Mouse (Mus musculus): ENCODE results near the gene Chrna1.

Gene Chrna1

GRCm38 (mm10) chr2:73591246-73591645 lies 11.1 kb upstream of the Chrna1 start:
- DNase-seq (ENCODE audit: low spot score in 2 of 2): no peak

DNA sequence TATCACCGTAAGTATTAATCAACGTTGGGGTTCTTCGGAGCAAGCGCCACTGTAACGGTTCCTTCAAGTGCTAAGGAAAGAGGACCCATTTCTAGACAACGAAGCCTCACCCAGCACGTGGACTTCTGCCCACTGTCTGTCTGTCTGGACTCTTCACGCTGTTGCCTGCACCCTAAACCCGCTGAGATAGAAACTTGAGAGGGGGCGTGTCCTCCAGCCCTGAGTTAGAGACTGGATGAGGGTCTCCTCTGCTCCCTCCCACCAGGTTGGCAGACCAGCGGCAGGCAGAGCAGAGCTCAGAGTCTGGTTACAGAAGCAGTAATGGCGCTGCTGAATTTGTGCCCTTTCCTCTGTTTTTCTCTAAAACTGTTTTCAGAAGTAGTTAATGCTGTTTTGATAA lies 10.0 kb upstream of the Chrna1 start:
- no peak for DNase-seq (ENCODE audit: low spot score in 2 of 2)

DNA sequence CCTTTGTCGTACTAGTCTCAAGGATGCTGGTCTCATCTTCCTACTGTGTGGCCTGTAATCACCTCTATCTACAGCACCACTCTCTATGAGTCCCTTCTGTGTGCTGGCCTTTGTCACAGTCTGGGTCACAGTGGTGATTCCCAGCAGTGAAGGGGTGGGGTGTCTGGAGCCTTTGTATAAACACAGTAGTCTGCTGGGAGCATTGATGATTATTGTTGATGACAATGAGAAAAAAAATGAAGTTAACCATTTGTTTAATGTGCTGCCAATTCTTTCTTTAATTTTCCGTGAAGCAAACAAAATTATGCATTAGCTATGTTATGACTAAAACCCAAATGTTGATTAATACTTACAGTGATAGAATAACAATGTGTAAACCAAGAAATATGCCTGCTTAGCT lies 8.8 kb upstream of the Chrna1 start:
- DNase-seq (ENCODE audit: low spot score in 2 of 2): no peak

GRCm38 (mm10) chr2:73587109-73587506 lies 7.0 kb upstream of the Chrna1 start:
- no peak for DNase-seq (ENCODE audit: low spot score in 2 of 2)

GRCm38 (mm10) chr2:73586392-73587108 lies 6.4 kb upstream of the Chrna1 start:
- DNase-seq (ENCODE audit: low spot score in 2 of 2): no peak

DNA sequence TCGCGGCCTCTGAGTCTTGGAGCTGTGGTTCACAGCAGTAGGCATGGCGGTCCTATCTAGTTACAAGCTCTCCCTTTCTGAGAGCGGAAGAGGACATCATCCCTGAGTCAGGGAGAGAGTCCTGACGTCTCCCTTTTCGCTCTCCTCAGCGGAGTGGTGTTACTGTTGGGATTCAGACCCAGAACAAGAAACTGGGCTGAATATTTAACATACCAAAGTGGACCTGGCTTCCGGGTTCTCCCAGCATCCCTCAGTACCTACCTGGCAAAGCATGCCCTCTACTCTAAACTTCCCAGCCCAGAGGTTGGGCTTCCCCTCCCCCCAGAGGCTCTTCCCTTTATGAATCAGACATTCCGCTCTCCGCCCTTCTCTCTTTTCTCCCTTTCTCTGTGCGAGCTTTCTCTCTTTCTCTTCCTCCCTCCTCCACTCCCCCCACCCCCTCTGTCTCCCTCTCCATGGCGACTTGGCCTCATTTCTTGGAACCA lies 5.3 kb upstream of the Chrna1 start:
- DNase-seq (ENCODE audit: low spot score in 2 of 2): no peak

- DNase-seq (ENCODE audit: low spot score in 2 of 2): peak; percentile 16 to 45
These were observed 4.7 kb upstream of the Chrna1 start for GRCm38 (mm10) chr2:73584645-73585346.

- DNase-seq (ENCODE audit: low spot score in 2 of 2): no peak
These were observed 582 bp upstream of the Chrna1 start for GRCm38 (mm10) chr2:73580720-73581119.

DNA sequence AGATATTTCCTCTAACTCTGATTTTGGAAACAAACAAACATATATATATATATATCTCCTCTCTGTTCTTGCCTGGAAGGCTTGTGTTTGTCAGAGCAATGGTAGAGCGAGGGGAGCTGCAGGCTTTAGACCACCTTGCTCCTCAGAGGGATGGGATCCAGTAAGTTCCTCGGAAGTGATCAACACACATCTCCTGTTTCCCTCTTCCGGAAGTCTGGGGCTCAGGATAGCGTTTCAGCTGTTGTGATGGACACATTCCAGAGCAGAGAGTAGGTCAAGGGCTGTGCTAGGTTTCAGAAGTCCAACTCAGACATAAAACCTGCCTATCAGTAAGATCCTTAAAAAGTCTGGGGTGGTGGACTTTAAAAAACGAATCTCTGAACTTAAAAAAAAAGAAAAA lies 970 bp downstream of the Chrna1 start:
- no peak for DNase-seq (ENCODE audit: low spot score in 2 of 2)

- DNase-seq (ENCODE audit: low spot score in 2 of 2): no peak
These were observed 5.7 kb downstream of the Chrna1 start for GRCm38 (mm10) chr2:73574418-73574817.

GRCm38 (mm10) chr2:73573556-73573955 lies 6.6 kb downstream of the Chrna1 start:
- DNase-seq (ENCODE audit: low spot score in 2 of 2): no peak

- DNase-seq (ENCODE audit: low spot score in 2 of 2): peak in 1 of 2 experiments; percentile 55
These were observed 7.4 kb downstream of the Chrna1 start for GRCm38 (mm10) chr2:73572539-73573372.

GRCm38 (mm10) chr2:73571901-73572300 lies 8.2 kb downstream of the Chrna1 start:
- no peak for DNase-seq (ENCODE audit: low spot score in 2 of 2)

DNA sequence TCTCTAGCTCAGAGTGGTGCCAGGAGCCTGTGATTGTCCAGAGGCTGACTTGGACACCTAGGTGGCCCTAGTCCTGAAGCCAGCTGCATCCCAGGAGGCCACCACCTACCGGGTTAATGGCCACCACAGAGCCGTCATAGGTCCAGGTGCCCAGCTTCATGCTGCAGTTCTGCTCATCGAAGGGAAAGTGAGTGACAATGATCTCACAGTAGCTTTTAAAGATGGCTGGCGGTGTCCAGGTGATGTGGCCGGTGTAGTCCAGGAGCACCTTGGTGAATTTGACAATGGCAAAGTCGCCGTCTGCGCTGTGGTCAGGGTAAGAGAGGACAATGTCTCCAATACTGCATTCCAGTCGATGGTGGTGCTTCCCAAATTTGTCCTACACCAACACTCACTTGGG lies 8.8 kb downstream of the Chrna1 start:
- DNase-seq (ENCODE audit: low spot score in 2 of 2): no peak

DNA sequence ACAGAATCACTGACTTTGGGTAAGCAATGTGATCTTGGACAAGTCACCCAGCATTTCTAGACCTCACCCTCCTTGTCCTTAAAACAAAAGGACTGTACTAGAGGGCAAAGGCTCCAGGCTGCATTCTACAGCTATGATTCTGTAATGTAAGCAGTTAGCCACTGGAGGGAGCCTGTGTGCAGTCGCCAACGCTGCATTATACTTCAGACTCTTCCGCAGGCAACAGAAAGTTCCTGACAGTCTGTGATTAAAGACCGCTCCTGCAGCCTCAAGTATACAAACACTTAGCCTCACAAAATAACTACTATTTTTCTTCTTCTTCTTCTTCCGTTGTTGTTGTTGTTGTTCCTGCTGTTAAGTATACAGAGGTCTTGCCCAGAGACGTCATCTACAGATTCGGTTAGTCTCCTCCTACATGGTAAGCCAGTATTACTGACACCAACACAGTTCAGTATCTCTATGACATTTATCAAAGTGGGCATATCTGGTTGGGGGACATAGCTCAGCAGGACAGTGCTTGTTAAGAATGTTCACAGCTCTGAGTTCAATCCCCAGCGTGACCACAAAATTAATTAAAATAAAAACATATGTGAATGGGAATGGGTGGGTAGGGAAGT lies 13.0 kb downstream of the Chrna1 start:
- peak; percentile 19 to 68 for DNase-seq (ENCODE audit: low spot score in 2 of 2)

DNA sequence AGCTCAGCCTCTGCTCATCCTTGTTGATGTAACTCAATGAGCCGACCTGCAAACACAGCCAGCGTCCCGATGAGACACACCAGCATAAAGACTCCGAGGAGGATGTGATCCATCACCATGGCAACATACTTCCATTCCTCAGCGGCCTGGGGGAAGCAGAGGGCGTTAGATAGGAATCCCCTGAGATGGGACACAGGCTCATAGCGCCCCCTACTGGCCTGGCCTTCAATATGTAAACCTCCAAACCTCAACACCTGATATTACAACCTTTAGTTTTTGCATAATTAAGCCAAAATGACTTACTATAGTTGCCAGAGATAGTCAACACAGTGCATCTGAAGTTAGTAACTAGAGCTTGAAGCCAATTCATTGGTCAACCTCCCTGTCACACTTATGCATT lies 14.0 kb downstream of the Chrna1 start:
- DNase-seq (ENCODE audit: low spot score in 2 of 2): peak; percentile 18 to 56

DNA sequence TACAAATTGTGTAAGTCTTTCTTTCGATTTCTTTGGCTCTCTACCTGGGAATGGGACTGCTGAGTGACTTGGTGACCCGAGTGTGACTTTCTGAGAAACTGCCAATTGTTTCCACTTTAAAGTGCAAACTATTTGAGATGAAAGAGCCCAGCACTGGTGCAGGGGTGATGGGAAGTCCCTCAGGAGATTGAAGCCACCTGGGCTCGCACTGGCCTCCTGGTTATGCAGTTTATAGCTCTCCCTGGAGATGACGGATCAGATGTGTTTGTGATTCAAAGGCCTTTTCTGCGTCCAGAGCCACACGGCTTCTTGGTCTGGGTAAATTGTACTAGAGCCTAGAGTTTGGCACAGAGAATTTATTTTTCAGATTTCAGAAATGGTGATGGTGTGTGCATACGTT lies 16.4 kb downstream of the Chrna1 start:
- DNase-seq (ENCODE audit: low spot score in 2 of 2): no peak

- no peak for DNase-seq (ENCODE audit: low spot score in 2 of 2)
These were observed 17.5 kb downstream of the Chrna1 start for GRCm38 (mm10) chr2:73562656-73563055.

- DNase-seq (ENCODE audit: low spot score in 2 of 2): peak in 1 of 2 experiments; percentile 52
These were observed 18.5 kb downstream of the Chrna1 start for GRCm38 (mm10) chr2:73561665-73562063.

- no peak for DNase-seq (ENCODE audit: low spot score in 2 of 2)
These were observed 19.1 kb downstream of the Chrna1 start for GRCm38 (mm10) chr2:73560899-73561664.

- DNase-seq (ENCODE audit: low spot score in 2 of 2): no peak
These were observed 19.7 kb downstream of the Chrna1 start for GRCm38 (mm10) chr2:73560445-73560844.
